Mouse (Mus musculus): Measurements from ENCODE around the gene Coro7.
"Not testable (repeated sequence)": the region's sequence is repeated elsewhere in the genome, so short reads cannot be mapped to it uniquely, and the experiment has no call there.

The Coro7 gene

GRCm38 (mm10) chr16:4682628-4683179 lies 3.1 kb upstream of the Coro7 start:
- in situ Hi-C loops (cut with MboI, MseI) = no loop called here

- in situ Hi-C loops (cut with MboI, MseI) = not testable (repeated sequence)
These were observed 1.4 kb upstream of the Coro7 start for GRCm38 (mm10) chr16:4680922-4681455.

- in situ Hi-C loops (cut with MboI, MseI) = no loop called here
These were observed 1.5 kb downstream of the Coro7 start for GRCm38 (mm10) chr16:4678080-4678479.

GRCm38 (mm10) chr16:4676836-4677235 lies 2.7 kb downstream of the Coro7 start:
- in situ Hi-C loops (cut with MboI, MseI) = no loop called here

GRCm38 (mm10) chr16:4674091-4674490 lies 5.5 kb downstream of the Coro7 start:
- in situ Hi-C loops (cut with MboI, MseI) = loop anchor here in 1 of 2 experiments (5.0 kb wide), 1 partner anchor 42 kb away; no protein-coding TSS in a partner anchor

GRCm38 (mm10) chr16:4670317-4670716 lies 9.3 kb downstream of the Coro7 start:
- in situ Hi-C loops (cut with MboI, MseI) = loop anchor here in 1 of 2 experiments (5.0 kb wide), 1 partner anchor 38 kb away; no protein-coding TSS in a partner anchor

- in situ Hi-C loops (cut with MboI, MseI) = no loop called here
These were observed 12.3 kb downstream of the Coro7 start for GRCm38 (mm10) chr16:4667190-4667808.

GRCm38 (mm10) chr16:4665726-4666125 lies 13.9 kb downstream of the Coro7 start:
- in situ Hi-C loops (cut with MboI, MseI) = no loop called here

- in situ Hi-C loops (cut with MboI, MseI) = no loop called here
These were observed 15.8 kb downstream of the Coro7 start for GRCm38 (mm10) chr16:4663806-4664205.

- in situ Hi-C loops (cut with MboI, MseI) = no loop called here
These were observed 18.0 kb downstream of the Coro7 start for GRCm38 (mm10) chr16:4661605-4662004.

GRCm38 (mm10) chr16:4659326-4659725 lies 20.3 kb downstream of the Coro7 start:
- in situ Hi-C loops (cut with MboI, MseI) = no loop called here

GRCm38 (mm10) chr16:4658781-4659245 lies 20.8 kb downstream of the Coro7 start:
- in situ Hi-C loops (cut with MboI, MseI) = no loop called here

GRCm38 (mm10) chr16:4656571-4657081 lies 23.0 kb downstream of the Coro7 start:
- in situ Hi-C loops (cut with MboI, MseI) = no loop called here

GRCm38 (mm10) chr16:4655764-4656570 lies 23.6 kb downstream of the Coro7 start:
- in situ Hi-C loops (cut with MboI, MseI) = no loop called here

GRCm38 (mm10) chr16:4655251-4655734 lies 24.3 kb downstream of the Coro7 start:
- in situ Hi-C loops (cut with MboI, MseI) = no loop called here

GRCm38 (mm10) chr16:4654706-4655105 lies 24.9 kb downstream of the Coro7 start:
- in situ Hi-C loops (cut with MboI, MseI) = no loop called here

GRCm38 (mm10) chr16:4652707-4653416 lies 26.7 kb downstream of the Coro7 start:
- in situ Hi-C loops (cut with MboI, MseI) = no loop called here

- in situ Hi-C loops (cut with MboI, MseI) = no loop called here
These were observed 28.0 kb downstream of the Coro7 start for GRCm38 (mm10) chr16:4651624-4652023.

GRCm38 (mm10) chr16:4651081-4651480 lies 28.5 kb downstream of the Coro7 start:
- in situ Hi-C loops (cut with MboI, MseI) = no loop called here

GRCm38 (mm10) chr16:4650161-4650560 lies 29.4 kb downstream of the Coro7 start:
- in situ Hi-C loops (cut with MboI, MseI) = no loop called here

GRCm38 (mm10) chr16:4649692-4650091 lies 29.9 kb downstream of the Coro7 start:
- in situ Hi-C loops (cut with MboI, MseI) = no loop called here

Measured in T-helper 17 cell (primary cell).